Mouse (Mus musculus): ENCODE results near the gene Ccdc39.

Ccdc39 gene

GRCm38 (mm10) chr3:33790975-33791374 is 53.1 kb downstream of the Ccdc39 start:
- in situ Hi-C loops (cut with MboI), result loop anchor here (25.0 kb wide), 1 partner anchor 479 kb away; no protein-coding TSS in a partner anchor
